Mouse (Mus musculus): ENCODE measurements around the gene Ms4a6b.

DNA sequence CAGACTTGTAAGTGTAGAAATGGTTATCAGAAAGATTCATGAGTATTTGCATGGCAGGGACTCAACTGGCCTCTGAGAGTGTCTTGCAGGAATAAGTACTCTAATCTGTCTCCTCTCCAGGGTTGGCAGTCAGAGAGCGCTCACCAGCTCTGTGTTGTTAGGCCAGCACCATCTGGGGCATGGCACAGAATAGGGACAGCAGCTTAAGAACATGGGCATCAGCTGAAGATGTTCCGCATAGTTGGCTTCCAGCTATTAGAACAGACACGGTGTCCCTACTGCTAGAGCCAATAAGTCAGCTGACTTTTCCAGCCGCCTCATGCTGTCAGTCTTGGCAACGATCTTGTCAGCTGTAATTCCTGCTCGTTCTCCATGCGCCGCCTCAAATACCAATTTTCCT, 58.7 kb downstream of the Ms4a6b start:
- TF ChIP-seq CTCF (IDR thresholded peaks at IDR 0.05 in 2 of 3, conservative IDR thresholded peaks at IDR 0.05 in 1 of 3; ENCODE audit: control insufficient read depth in 1 of 3, insufficient read depth in 1 of 3, low read depth in 2 of 3, low read length in 3 of 3, poor library complexity in 1 of 3, severe bottlenecking in 1 of 3) (no peak), USF1 (IDR thresholded peaks at IDR 0.05; ENCODE audit: low read depth, low read length) (no peak), POLR2A (IDR thresholded peaks at IDR 0.05; ENCODE audit: control insufficient read depth in 1 of 2, insufficient read depth in 1 of 2, low read depth in 1 of 2, low read length in 2 of 2, poor library complexity in 1 of 2) (no peak), UBTF (IDR thresholded peaks at IDR 0.05; ENCODE audit: borderline replicate concordance, insufficient read depth, low read depth, low read length) (no peak), GATA1 (IDR thresholded peaks at IDR 0.05; ENCODE audit: low read depth, low read length) (no peak), EP300 (IDR thresholded peaks at IDR 0.05; ENCODE audit: low read depth in 1 of 2, low read length in 2 of 2) (no peak), NRF1 (IDR thresholded peaks at IDR 0.05; ENCODE audit: insufficient read depth, low read depth, low read length, poor library complexity, severe bottlenecking) (no peak)

All from MEL (cell line).